Mouse (Mus musculus): ENCODE measurements around the gene Nudt14. TPM values are rescaled to one million over a fixed set of nuclear protein-coding genes. Genes with fewer than 3 reads are reported as not detected.
A peak's percentile ranks its signal among the peaks of the same experiment; 100 is the strongest.

The Nudt14 gene
- polyA plus RNA-seq, 2 experiments, result 54.4 to 78.4 TPM

GRCm38 (mm10) chr12:112982031-112982430, 40.1 kb upstream of the Nudt14 start:
- H3K36me3 ChIP-seq (ENCODE audit: control insufficient read depth, insufficient read depth, low read length), result peaks cover 88% of the 10 kb centered on the region
- peaks cover 4% of the 10 kb centered on the region for H3K4me1 ChIP-seq (ENCODE audit: control insufficient read depth, insufficient read depth, low read length)

GRCm38 (mm10) chr12:112977156-112977555, 35.2 kb upstream of the Nudt14 start:
- no peaks in the 10 kb centered on the region for H3K27me3 ChIP-seq (ENCODE audit: control insufficient read depth, insufficient read depth, low read length)
- no peak for DNase-seq (ENCODE audit: low spot score)
- H3K9me3 ChIP-seq (ENCODE audit: control insufficient read depth, low read length), result no peaks in the 10 kb centered on the region
- TF ChIP-seq POLR2A (IDR thresholded peaks at IDR 0.05; ENCODE audit: borderline replicate concordance, extremely low read depth, insufficient read depth, insufficient read length), result no peak
- ATAC-seq (ENCODE audit: low FRiP score, low read depth), result no peak
- H3K4me1 ChIP-seq (ENCODE audit: control insufficient read depth, insufficient read depth, low read length), result peaks cover 9% of the 10 kb centered on the region
- 45% methylated on average over 12 of the region's 12 CpGs for WGBS
- H3K36me3 ChIP-seq (ENCODE audit: control insufficient read depth, insufficient read depth, low read length), result peaks cover 76% of the 10 kb centered on the region
- H3K4me3 ChIP-seq (replicated peaks; ENCODE audit: low read length), result peak overlapping the region; percentile 76
- peak overlapping the region; percentile 89 for H3K4me2 ChIP-seq (replicated peaks; ENCODE audit: low read depth, low read length, severe bottlenecking)
- peak overlapping the region; percentile 79 for H3K9ac ChIP-seq (ENCODE audit: low read depth, low read length, severe bottlenecking)
- H3K27ac ChIP-seq (replicated peaks; ENCODE audit: low read depth, low read length), result peak overlapping the region; percentile 89

More at GRCm38 (mm10) chr12:112982031-112982430, 40.1 kb upstream of the Nudt14 start:
- ATAC-seq (ENCODE audit: low FRiP score, low read depth) (no peak), DNase-seq (ENCODE audit: low spot score) (no peak)
- TF ChIP-seq POLR2A (IDR thresholded peaks at IDR 0.05; ENCODE audit: borderline replicate concordance, extremely low read depth, insufficient read depth, insufficient read length), result no peak
- H3K4me2 ChIP-seq (replicated peaks; ENCODE audit: low read depth, low read length, severe bottlenecking), result no peak overlapping the region
- H3K27ac ChIP-seq (replicated peaks; ENCODE audit: low read depth, low read length), result no peak overlapping the region
- no peaks in the 10 kb centered on the region for H3K27me3 ChIP-seq (ENCODE audit: control insufficient read depth, insufficient read depth, low read length)
- H3K4me3 ChIP-seq (replicated peaks; ENCODE audit: low read length), result no peak overlapping the region
- H3K9me3 ChIP-seq (ENCODE audit: control insufficient read depth, low read length), result no peaks in the 10 kb centered on the region
- no peak overlapping the region for H3K9ac ChIP-seq (ENCODE audit: low read depth, low read length, severe bottlenecking)
- 86% methylated on average over 2 of the region's 2 CpGs for WGBS

DNA sequence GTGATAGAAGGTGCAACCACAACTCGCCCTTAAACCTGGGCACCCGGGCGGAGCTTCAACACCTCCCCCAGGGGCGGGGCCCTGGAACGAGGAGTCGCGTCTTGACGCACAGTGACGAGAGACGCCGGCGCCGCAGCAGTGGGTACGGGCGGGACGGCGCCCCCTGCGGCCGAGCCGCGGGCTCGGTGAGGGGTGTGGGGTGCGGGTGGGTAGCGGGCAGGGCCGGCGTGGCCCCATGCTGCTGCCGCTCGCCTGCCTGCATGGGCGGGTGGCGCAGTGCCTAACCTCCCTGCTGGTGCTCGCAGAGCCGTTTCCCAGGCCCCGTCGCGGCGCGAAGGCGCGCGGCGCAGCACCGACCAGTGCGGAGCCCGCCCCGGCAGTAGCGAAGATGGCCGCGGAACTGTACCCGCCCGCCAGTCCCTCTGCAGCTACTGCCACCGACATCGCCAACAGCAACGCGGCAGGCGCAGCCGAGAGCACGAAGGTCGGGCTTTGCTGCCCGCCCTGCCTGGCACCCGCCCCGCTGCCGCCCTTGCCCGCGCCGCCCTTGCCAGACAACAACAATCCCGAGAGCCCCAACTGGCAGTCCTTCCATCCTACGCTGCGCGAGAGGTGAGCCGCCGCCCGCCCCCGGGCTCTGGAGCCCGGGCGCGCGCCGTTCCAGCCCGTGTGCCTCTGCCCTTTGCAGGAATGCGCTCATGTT, 34.6 kb upstream of the Nudt14 start, which contains the start of gene Btbd6:
TSS of gene Btbd6 (plus strand) at position 112 of the 703 bp plus-strand sequence.
- peak; percentile 95 for ATAC-seq (ENCODE audit: low FRiP score, low read depth)
- peak; percentile 84 for DNase-seq (ENCODE audit: low spot score)
- under 1% methylated on average over 70 of the region's 80 CpGs for WGBS

DNA sequence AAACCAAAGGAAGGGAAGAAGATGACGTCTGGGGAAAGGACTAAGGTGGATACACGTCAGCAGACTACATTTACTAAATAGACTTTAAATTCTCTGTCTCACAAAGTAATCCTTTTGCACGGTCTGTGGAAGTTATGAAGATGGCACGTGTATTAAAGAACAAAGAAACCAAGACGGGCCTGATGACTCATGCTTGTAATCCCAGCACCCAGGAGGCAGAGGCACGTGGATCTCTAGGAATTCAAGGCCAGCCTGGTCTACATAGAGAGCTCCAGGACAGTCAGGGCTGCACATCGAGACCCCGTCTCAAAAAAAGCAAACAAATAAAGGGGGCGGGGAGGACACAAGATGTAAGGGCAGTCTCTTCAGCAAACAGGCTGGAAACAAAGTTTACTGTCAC, 32.8 kb upstream of the Nudt14 start:
- no peak overlapping the region for H3K9ac ChIP-seq (ENCODE audit: low read depth, low read length, severe bottlenecking)
- no peak overlapping the region for H3K4me2 ChIP-seq (replicated peaks; ENCODE audit: low read depth, low read length, severe bottlenecking)
- peaks cover 9% of the 10 kb centered on the region for H3K4me1 ChIP-seq (ENCODE audit: control insufficient read depth, insufficient read depth, low read length)
- no peak overlapping the region for H3K4me3 ChIP-seq (replicated peaks; ENCODE audit: low read length)
- no peaks in the 10 kb centered on the region for H3K27me3 ChIP-seq (ENCODE audit: control insufficient read depth, insufficient read depth, low read length)
- H3K36me3 ChIP-seq (ENCODE audit: control insufficient read depth, insufficient read depth, low read length), result peaks cover 70% of the 10 kb centered on the region
- no peaks in the 10 kb centered on the region for H3K9me3 ChIP-seq (ENCODE audit: control insufficient read depth, low read length)
- DNase-seq (ENCODE audit: low spot score) (no peak), ATAC-seq (ENCODE audit: low FRiP score, low read depth) (no peak)
- TF ChIP-seq POLR2A (IDR thresholded peaks at IDR 0.05; ENCODE audit: borderline replicate concordance, extremely low read depth, insufficient read depth, insufficient read length), result no peak
- WGBS, result 88% methylated on average over 9 of the region's 9 CpGs
- no peak overlapping the region for H3K27ac ChIP-seq (replicated peaks; ENCODE audit: low read depth, low read length)

More for the DNA sequence above, 34.6 kb upstream of the Nudt14 start, which contains the start of gene Btbd6:
- Histone ChIP-seq H3K27me3 (ENCODE audit: control insufficient read depth, insufficient read depth, low read length) (no peaks in the 10 kb centered on the region), H3K36me3 (ENCODE audit: control insufficient read depth, insufficient read depth, low read length) (peaks cover 76% of the 10 kb centered on the region), H3K27ac (replicated peaks; ENCODE audit: low read depth, low read length) (peak within 1 kb of the TSS; percentile 89), H3K4me2 (replicated peaks; ENCODE audit: low read depth, low read length, severe bottlenecking) (peak within 1 kb of the TSS; percentile 89), H3K4me3 (replicated peaks; ENCODE audit: low read length) (peak within 1 kb of the TSS; percentile 76), H3K4me1 (ENCODE audit: control insufficient read depth, insufficient read depth, low read length) (peaks cover 9% of the 10 kb centered on the region), H3K9me3 (ENCODE audit: control insufficient read depth, low read length) (no peaks in the 10 kb centered on the region), H3K9ac (ENCODE audit: low read depth, low read length, severe bottlenecking) (peak within 1 kb of the TSS; percentile 79)
- TF ChIP-seq POLR2A (IDR thresholded peaks at IDR 0.05; ENCODE audit: borderline replicate concordance, extremely low read depth, insufficient read depth, insufficient read length), result peak; percentile 84; the same call in 1 of the 2 replicates

- no peak for TF ChIP-seq POLR2A (IDR thresholded peaks at IDR 0.05; ENCODE audit: borderline replicate concordance, extremely low read depth, insufficient read depth, insufficient read length)
- Histone ChIP-seq H3K27me3 (ENCODE audit: control insufficient read depth, insufficient read depth, low read length) (no peaks in the 10 kb centered on the region), H3K36me3 (ENCODE audit: control insufficient read depth, insufficient read depth, low read length) (peaks cover 91% of the 10 kb centered on the region), H3K4me2 (replicated peaks; ENCODE audit: low read depth, low read length, severe bottlenecking) (no peak overlapping the region), H3K4me1 (ENCODE audit: control insufficient read depth, insufficient read depth, low read length) (no peaks in the 10 kb centered on the region), H3K9me3 (ENCODE audit: control insufficient read depth, low read length) (no peaks in the 10 kb centered on the region), H3K4me3 (replicated peaks; ENCODE audit: low read length) (no peak overlapping the region), H3K9ac (ENCODE audit: low read depth, low read length, severe bottlenecking) (no peak overlapping the region), H3K27ac (replicated peaks; ENCODE audit: low read depth, low read length) (no peak overlapping the region)
- no peak for ATAC-seq (ENCODE audit: low FRiP score, low read depth)
- DNase-seq (ENCODE audit: low spot score), result no peak
- WGBS, result 92% methylated on average over 6 of the region's 6 CpGs
Measured at GRCm38 (mm10) chr12:112969616-112970015, 27.7 kb upstream of the Nudt14 start.

All from limb, embryonic 14.5 days (tissue).